Mouse (Mus musculus): ENCODE results near the gene Ccdc88c.

Gene Ccdc88c

DNA sequence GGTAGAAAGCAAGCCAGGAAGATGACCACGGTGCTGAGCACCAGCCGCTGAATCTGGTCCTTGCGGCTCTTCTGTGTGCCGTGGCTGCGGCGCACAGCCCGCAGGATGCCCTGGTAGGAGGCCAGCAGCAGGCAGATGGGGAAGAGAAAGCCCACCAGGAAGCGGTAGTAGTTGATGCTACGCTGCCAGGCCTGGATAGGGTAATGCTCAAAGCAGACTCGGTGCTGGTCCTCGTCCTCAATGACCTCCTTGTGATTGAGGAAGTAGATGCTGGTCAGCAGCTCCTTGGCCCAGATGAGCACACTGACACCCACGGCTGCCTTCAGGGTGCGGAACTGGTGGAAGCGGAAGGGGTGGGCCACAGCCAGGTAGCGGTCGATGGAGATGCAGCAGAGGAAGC, 150.3 kb downstream of the Ccdc88c start:
- DNase-seq (ENCODE audit: low spot score), result no peak

- DNase-seq (ENCODE audit: low spot score), result no peak
Measured at GRCm38 (mm10) chr12:100877936-100878335, 150.9 kb downstream of the Ccdc88c start.

DNA sequence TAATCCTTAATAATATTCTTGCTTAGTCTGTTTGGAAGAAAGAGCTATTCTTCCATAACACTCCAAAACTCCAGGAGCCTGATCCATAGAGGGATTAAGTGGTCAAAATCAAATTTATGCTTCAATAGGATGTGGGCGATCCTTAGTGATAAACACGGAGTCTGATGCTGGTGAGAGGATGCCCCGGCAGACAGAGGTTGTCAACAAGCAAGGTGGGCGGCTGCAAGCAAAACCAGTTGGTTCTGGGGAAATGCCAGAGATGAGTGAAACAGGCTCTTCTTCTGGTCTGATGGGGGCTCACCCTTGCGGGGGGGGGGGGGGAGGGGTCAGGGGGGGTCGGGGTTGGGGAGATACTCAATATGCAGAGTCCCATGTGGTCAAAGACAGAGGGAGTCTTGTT, 152.9 kb downstream of the Ccdc88c start:
- no peak for DNase-seq (ENCODE audit: low spot score)

DNA sequence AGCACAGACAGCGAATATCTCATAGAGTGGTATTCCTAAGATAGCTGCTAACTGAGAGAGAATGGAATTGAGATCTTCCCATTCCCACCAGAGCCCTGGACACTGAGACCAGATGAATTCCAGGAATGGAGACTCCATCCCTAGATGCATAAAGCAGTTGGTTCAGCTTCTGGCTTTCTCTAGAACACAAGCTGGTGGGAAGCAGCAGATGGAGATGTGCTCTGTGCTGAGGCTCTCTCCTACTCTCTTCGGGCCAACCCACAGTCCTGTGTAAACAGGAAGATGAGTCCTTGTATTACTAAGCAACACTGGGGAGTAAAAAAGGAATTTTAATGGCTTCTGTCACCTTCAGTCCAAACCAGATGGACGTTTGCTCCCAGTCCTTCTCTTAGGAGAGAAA, 153.3 kb downstream of the Ccdc88c start:
- no peak for DNase-seq (ENCODE audit: low spot score)

DNA sequence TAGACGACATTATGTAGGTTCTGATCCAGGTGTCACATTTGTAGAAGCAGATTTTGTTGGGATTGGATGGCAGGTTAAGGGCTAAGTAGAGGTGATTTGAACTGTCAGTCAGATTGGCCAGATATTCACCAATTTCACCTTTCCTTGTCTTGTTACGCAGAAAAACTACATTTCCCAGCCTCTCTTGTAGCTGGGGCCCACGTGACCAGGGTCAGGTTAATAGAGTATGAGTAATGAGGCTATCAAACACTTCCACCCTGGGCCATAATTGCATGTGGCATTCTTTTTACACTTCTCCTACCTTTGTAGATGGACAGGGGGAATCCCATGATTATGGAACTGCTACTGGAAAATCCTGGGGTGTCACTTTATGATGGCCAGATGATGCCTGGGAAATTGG, 155.2 kb downstream of the Ccdc88c start:
- no peak for DNase-seq (ENCODE audit: low spot score)

GRCm38 (mm10) chr12:100871841-100872240, 157.0 kb downstream of the Ccdc88c start:
- no peak for DNase-seq (ENCODE audit: low spot score)

DNA sequence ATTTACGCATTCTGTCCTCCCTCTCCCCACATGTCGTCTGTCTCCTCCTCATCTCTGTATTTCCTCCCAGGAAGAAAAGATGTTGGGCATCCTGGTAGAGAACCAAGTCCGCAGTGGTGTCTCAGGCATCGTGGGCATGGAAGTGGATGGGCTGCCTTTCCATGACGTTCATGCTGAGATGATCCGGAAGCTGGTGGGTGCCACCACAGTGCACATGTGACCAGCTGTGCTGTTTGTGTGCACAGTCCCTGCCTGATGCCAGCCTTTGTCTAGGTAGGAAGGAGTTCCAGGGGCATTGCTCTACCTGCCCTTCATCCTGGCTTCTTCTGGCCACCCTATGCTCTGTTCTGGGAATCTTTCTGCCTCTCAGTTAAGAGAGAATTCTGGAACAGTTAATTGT, 157.6 kb downstream of the Ccdc88c start:
- DNase-seq (ENCODE audit: low spot score), result no peak

GRCm38 (mm10) chr12:100868049-100868622, 160.7 kb downstream of the Ccdc88c start:
- no peak for DNase-seq (ENCODE audit: low spot score)

- no peak for DNase-seq (ENCODE audit: low spot score)
Measured at GRCm38 (mm10) chr12:100867097-100867496, 161.8 kb downstream of the Ccdc88c start.

DNA sequence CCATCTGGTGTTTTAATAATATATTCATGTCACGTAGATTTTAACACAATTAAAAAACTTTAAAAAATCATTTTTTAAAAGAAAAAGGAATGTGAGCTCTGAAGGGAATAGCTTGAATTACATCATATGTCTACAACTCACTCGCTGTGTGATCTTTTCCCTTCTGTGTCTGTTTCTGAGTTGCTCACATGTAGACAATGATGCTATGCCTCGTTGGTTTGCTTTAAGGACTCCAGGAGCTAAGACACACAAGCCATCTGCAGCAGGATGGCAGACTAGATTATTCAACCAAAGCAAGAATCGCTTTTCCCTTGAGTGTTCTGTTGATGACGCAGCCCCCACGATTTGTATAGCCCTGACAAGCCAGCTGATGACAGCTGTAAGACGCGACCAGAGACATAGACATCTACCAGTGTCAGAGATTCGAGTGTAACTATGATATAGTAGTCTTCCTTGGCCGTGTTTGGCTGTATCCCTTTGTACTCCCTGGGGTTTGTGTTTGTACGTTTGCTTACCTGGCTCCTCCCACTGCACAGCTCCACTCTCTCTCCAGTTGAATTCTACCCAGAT, 163.3 kb downstream of the Ccdc88c start:
- no peak for DNase-seq (ENCODE audit: low spot score)

DNA sequence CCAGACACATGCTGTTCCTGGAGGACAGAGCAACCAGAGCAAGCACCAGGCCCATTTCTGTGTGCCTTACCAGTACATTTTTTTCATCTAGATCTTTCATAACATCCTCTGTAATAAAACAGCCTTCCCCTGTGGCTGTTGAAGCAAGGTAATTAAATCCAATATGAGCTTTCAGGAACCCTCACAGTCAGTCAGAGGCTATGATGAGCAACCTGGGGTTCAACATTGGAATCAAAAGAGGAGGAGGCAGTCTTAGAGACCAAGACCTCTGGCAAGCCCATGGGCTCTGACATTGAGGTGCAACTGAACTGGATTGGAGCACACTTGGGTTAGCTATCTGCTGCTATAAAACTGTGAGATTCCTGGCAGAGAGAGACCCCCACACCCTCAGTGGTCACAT, 163.8 kb downstream of the Ccdc88c start:
- no peak for DNase-seq (ENCODE audit: low spot score)

DNA sequence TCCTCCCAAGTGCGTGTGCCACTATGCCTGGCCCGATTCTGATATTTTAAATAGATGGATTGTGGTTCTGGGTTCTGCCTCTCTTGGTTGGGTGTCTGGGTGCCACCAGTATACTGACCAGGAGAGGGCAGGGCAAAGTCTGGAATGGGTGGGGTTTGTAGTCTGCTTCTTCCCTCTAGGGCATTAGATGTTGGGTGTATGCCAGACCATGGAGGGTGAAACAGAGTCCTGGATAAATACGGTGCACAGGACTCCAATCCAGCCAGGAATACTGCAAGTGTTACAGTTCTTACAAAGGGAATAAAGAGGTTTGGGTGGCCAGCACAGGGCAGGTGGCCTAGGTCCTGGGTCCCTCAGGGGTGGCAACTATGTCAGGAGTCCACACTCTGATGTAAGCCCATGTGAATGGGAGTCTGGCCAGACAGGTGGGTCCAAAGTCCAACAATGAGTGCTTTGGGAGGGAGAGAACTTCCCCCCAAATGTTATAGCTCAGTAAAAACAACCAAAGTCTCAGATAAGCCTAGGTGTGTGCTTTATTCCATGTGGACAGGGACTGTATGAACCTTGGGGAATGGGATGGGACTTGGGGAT, 165.9 kb downstream of the Ccdc88c start:
- DNase-seq (ENCODE audit: low spot score), result no peak

GRCm38 (mm10) chr12:100862272-100862671, 166.6 kb downstream of the Ccdc88c start:
- no peak for DNase-seq (ENCODE audit: low spot score)
